Mouse (Mus musculus): ENCODE results near the gene Olfr1361.

Olfr1361 gene

GRCm38 (mm10) chr13:21663286-21663685, at the start of gene Olfr1361:
TSS of gene Olfr1361 (minus strand) at chr13:21663386.
- DNase-seq (ENCODE audit: low read depth, low spot score) = no peak

- DNase-seq (ENCODE audit: low read depth, low spot score) = no peak
These were observed 48.5 kb upstream of the Olfr1361 start for GRCm38 (mm10) chr13:21711698-21712097.

GRCm38 (mm10) chr13:21710821-21711525, 47.8 kb upstream of the Olfr1361 start:
- peak; percentile 68 for DNase-seq (ENCODE audit: low read depth, low spot score)

GRCm38 (mm10) chr13:21710031-21710711, 47.0 kb upstream of the Olfr1361 start:
- DNase-seq (ENCODE audit: low read depth, low spot score) = peak; percentile 90

GRCm38 (mm10) chr13:21706669-21707068, 43.5 kb upstream of the Olfr1361 start:
- no peak for DNase-seq (ENCODE audit: low read depth, low spot score)

- DNase-seq (ENCODE audit: low read depth, low spot score) = no peak
These were observed 34.6 kb upstream of the Olfr1361 start, which contains the start of gene Olfr1359 for GRCm38 (mm10) chr13:21697811-21698210. TSS of gene Olfr1359 (plus strand) at chr13:21698111.

- DNase-seq (ENCODE audit: low read depth, low spot score) = no peak
These were observed 14.1 kb upstream of the Olfr1361 start, which contains the start of gene Olfr1360 for GRCm38 (mm10) chr13:21677305-21677704. TSS of gene Olfr1360 (minus strand) at chr13:21677405.

- peak; percentile 12 for DNase-seq (ENCODE audit: low read depth, low spot score)
These were observed 20.8 kb downstream of the Olfr1361 start, which contains the start of gene Olfr11 for GRCm38 (mm10) chr13:21642418-21642817. TSS of gene Olfr11 (minus strand) at chr13:21642518.

GRCm38 (mm10) chr13:21613922-21614321, 49.3 kb downstream of the Olfr1361 start, which contains the start of gene Olfr1362:
TSS of gene Olfr1362 (minus strand) at chr13:21614022.
- no peak for DNase-seq (ENCODE audit: low read depth, low spot score)

Data from R1 (cell line).